Mouse (Mus musculus) liver, embryonic 12.5 days (tissue): Measurements from ENCODE around the gene Cdc42se2. TPM values are rescaled to one million over a fixed set of nuclear protein-coding genes. Genes with fewer than 3 reads are reported as not detected.

ENCODE experiments used
- ATAC-seq: fragments of 200-750 bp; cut with Nextera tagmentation; 2 replicates; pipeline ENCODE4 v1.8.0; 2017; ENCODE audit warnings: moderate number of reproducible peaks, mild to moderate bottlenecking, moderate library complexity
- H3K27ac ChIP-seq: fragments of 300-500 bp; sonication (generic); 2 replicates; pipeline ENCODE4 v1.5.1; 2016; ENCODE audit warnings: mild to moderate bottlenecking
- H3K27me3 ChIP-seq: fragments of 300-500 bp; sonication (generic); replicated peaks from 2 replicates; pipeline ENCODE4 v1.6.1; 2016; ENCODE audit warnings: mild to moderate bottlenecking, moderate library complexity
- H3K36me3 ChIP-seq: fragments of 300-500 bp; sonication (generic); 2 replicates; pipeline ENCODE4 v1.6.1; 2016; ENCODE audit warnings: mild to moderate bottlenecking, moderate library complexity
- H3K4me1 ChIP-seq: fragments of 300-500 bp; sonication (generic); 2 replicates; pipeline ENCODE4 v1.6.1; 2016
- H3K4me2 ChIP-seq: fragments of 300-500 bp; sonication (generic); 2 replicates; pipeline ENCODE4 v1.6.1; 2016; ENCODE audit warnings: mild to moderate bottlenecking, moderate library complexity
- H3K4me3 ChIP-seq: fragments of 300-500 bp; sonication (generic); 2 replicates; pipeline ENCODE4 v1.5.1; 2016; ENCODE audit warnings: mild to moderate bottlenecking, moderate library complexity
- H3K9ac ChIP-seq: fragments of 300-500 bp; sonication (generic); 2 replicates; pipeline ENCODE4 v1.6.1; 2016; ENCODE audit warnings: mild to moderate bottlenecking, moderate library complexity
- H3K9me3 ChIP-seq: fragments of 300-500 bp; sonication (generic); replicated peaks from 2 replicates; pipeline ENCODE4 v1.6.1; 2016; ENCODE audit warnings: mild to moderate bottlenecking, moderate library complexity
- WGBS: fragments of 180-500 bp; shearing (Covaris S2); methylation state at CpG from one replicate; pipeline ENCODE4 v1.1.7; 2016; ENCODE audit not compliant: insufficient replicate concordance; 5-methylcytosine and 5-hydroxymethylcytosine counted together
- polyA plus RNA-seq: library from polyadenylated mRNA; unstranded; fragments of >200 nt; fragmentation: Nextera tagmentation; extraction: Ambion mirVana; gene quantifications from 2 replicates; pipeline ENCODE4 v1.2.1, GENCODE M21; 2016

The Cdc42se2 gene
- polyA plus RNA-seq, 1 experiment from 2014 or later: 28.0 TPM

- H3K36me3 ChIP-seq: peaks cover 56% of the 10 kb centered on the region
- no peaks in the 10 kb centered on the region for H3K9me3 ChIP-seq
- no peaks in the 10 kb centered on the region for H3K27me3 ChIP-seq
- H3K9ac ChIP-seq: no peak overlapping the region
- WGBS: 87% methylated on average over 5 of the region's 5 CpGs
- no peak overlapping the region for H3K27ac ChIP-seq
- ATAC-seq: no peak
- H3K4me3 ChIP-seq: no peak overlapping the region
- no peak overlapping the region for H3K4me2 ChIP-seq
- no peaks in the 10 kb centered on the region for H3K4me1 ChIP-seq
Measured at GRCm38 (mm10) chr11:54697611-54698010, 89.9 kb downstream of the Cdc42se2 start.

GRCm38 (mm10) chr11:54695951-54696350 is 91.5 kb downstream of the Cdc42se2 start:
- peaks cover 67% of the 10 kb centered on the region for H3K36me3 ChIP-seq
- no peak for ATAC-seq
- H3K27ac ChIP-seq: no peak overlapping the region
- H3K27me3 ChIP-seq: no peaks in the 10 kb centered on the region
- WGBS: 62% methylated on average over 4 of the region's 4 CpGs
- no peak overlapping the region for H3K9ac ChIP-seq
- no peak overlapping the region for H3K4me3 ChIP-seq
- no peak overlapping the region for H3K4me2 ChIP-seq
- H3K4me1 ChIP-seq: no peaks in the 10 kb centered on the region
- no peaks in the 10 kb centered on the region for H3K9me3 ChIP-seq

GRCm38 (mm10) chr11:54694291-54694690 is 93.2 kb downstream of the Cdc42se2 start:
- Histone ChIP-seq H3K4me3 (no peak overlapping the region), H3K36me3 (peaks cover 79% of the 10 kb centered on the region)
- no peak for ATAC-seq

DNA sequence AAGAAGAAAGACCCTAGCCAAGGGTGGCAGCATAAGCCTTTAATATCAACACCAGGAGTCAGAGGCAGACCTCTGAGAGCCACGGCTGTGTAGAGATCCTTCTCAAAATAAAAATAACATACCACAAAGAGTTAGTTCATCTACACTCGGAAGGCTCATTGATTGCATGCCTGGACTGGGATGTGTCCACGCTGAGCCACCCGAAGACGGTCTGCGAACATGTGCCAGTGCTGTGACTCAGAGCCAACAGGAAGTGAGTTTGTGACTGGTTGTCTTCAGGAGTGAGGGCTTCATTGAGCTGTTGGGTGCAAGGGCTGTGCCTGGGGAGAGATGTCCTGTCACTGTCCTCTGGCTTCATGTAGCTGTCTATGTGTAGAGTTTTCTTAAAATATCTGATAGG is 93.8 kb downstream of the Cdc42se2 start:
- no peak overlapping the region for H3K4me2 ChIP-seq
- no peak overlapping the region for H3K4me3 ChIP-seq
- H3K27me3 ChIP-seq: no peaks in the 10 kb centered on the region
- no peaks in the 10 kb centered on the region for H3K9me3 ChIP-seq
- no peak overlapping the region for H3K9ac ChIP-seq
- 77% methylated on average over 6 of the region's 6 CpGs for WGBS
- no peak for ATAC-seq
- no peak overlapping the region for H3K27ac ChIP-seq
- H3K4me1 ChIP-seq: no peaks in the 10 kb centered on the region
- peaks cover 83% of the 10 kb centered on the region for H3K36me3 ChIP-seq

More at GRCm38 (mm10) chr11:54694291-54694690, 93.2 kb downstream of the Cdc42se2 start:
- 78% methylated on average over 8 of the region's 8 CpGs for WGBS
- Histone ChIP-seq H3K4me2 (no peak overlapping the region), H3K9ac (no peak overlapping the region), H3K4me1 (no peaks in the 10 kb centered on the region), H3K27ac (no peak overlapping the region), H3K27me3 (no peaks in the 10 kb centered on the region), H3K9me3 (no peaks in the 10 kb centered on the region)

GRCm38 (mm10) chr11:54691179-54691578 is 96.3 kb downstream of the Cdc42se2 start:
- H3K9ac ChIP-seq: no peak overlapping the region
- H3K27me3 ChIP-seq: no peaks in the 10 kb centered on the region
- 71% methylated on average over 4 of the region's 4 CpGs for WGBS
- no peak overlapping the region for H3K27ac ChIP-seq
- H3K9me3 ChIP-seq: no peaks in the 10 kb centered on the region
- no peaks in the 10 kb centered on the region for H3K4me1 ChIP-seq
- no peak overlapping the region for H3K4me2 ChIP-seq
- ATAC-seq: no peak
- peaks cover 77% of the 10 kb centered on the region for H3K36me3 ChIP-seq
- H3K4me3 ChIP-seq: no peak overlapping the region

GRCm38 (mm10) chr11:54690171-54690570 is 97.3 kb downstream of the Cdc42se2 start:
- 78% methylated on average over 4 of the region's 4 CpGs for WGBS
- Histone ChIP-seq H3K36me3 (peaks cover 77% of the 10 kb centered on the region), H3K27me3 (no peaks in the 10 kb centered on the region), H3K9ac (no peak overlapping the region), H3K27ac (no peak overlapping the region), H3K9me3 (no peaks in the 10 kb centered on the region), H3K4me3 (no peak overlapping the region), H3K4me1 (no peaks in the 10 kb centered on the region), H3K4me2 (no peak overlapping the region)
- no peak for ATAC-seq

- Histone ChIP-seq H3K9me3 (no peaks in the 10 kb centered on the region), H3K27me3 (no peaks in the 10 kb centered on the region), H3K27ac (no peak overlapping the region), H3K4me3 (no peak overlapping the region), H3K4me2 (no peak overlapping the region), H3K4me1 (no peaks in the 10 kb centered on the region), H3K9ac (no peak overlapping the region), H3K36me3 (peaks cover 74% of the 10 kb centered on the region)
- no peak for ATAC-seq
- WGBS: 76% methylated on average over 2 of the region's 2 CpGs
Measured at GRCm38 (mm10) chr11:54684831-54685230, 102.6 kb downstream of the Cdc42se2 start.

GRCm38 (mm10) chr11:54679141-54679540 is 108.3 kb downstream of the Cdc42se2 start:
- whole genome bisulfite sequencing: 79% methylated on average over 2 of the region's 2 CpGs
- Histone ChIP-seq H3K9me3 (no peaks in the 10 kb centered on the region), H3K4me3 (no peak overlapping the region), H3K9ac (no peak overlapping the region), H3K4me1 (no peaks in the 10 kb centered on the region), H3K27ac (no peak overlapping the region), H3K36me3 (peaks cover 72% of the 10 kb centered on the region), H3K27me3 (no peaks in the 10 kb centered on the region), H3K4me2 (no peak overlapping the region)
- no peak for ATAC-seq

GRCm38 (mm10) chr11:54675792-54676489 is 111.5 kb downstream of the Cdc42se2 start:
- no peak overlapping the region for H3K4me3 ChIP-seq
- H3K4me1 ChIP-seq: no peaks in the 10 kb centered on the region
- H3K9me3 ChIP-seq: no peaks in the 10 kb centered on the region
- H3K36me3 ChIP-seq: peaks cover 51% of the 10 kb centered on the region
- H3K27me3 ChIP-seq: no peaks in the 10 kb centered on the region
- H3K27ac ChIP-seq: no peak overlapping the region
- no peak overlapping the region for H3K4me2 ChIP-seq
- 88% methylated on average over 2 of the region's 2 CpGs for WGBS
- H3K9ac ChIP-seq: no peak overlapping the region
- ATAC-seq: no peak

DNA sequence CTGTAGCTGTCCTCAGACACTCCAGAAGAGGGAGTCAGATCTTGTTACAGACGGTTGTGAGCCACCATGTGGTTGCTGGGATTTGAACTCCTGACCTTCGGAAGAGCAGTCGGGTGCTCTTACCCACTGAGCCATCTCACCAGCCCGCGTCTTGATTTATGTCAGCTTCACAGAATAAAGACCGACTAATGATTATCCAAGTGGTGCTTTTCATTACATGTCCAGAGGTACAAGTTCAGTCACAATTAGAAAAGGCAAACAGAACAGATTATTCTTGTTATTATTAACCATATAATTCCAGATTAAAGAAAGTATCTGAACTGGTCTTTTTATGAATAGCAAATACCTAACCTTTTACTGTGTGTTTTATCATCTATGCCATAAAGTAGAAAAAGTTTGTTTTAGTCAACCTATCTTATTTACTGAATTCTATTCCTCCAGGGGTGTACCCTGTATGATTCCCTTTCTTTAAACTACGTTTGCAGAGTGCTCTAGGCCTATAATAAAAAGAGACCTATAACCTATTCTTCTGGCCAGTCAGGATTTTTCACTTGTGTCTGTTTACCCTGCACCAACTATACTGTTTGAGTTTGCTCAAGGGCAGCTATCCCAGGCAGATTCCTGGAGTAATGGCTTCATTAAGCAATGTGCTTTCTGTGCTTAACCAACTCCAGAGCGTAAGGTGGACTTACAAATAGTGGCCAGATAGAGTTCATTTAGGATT is 113.7 kb downstream of the Cdc42se2 start:
- no peak for ATAC-seq
- WGBS: 77% methylated on average over 8 of the region's 8 CpGs

More for the DNA sequence above, 113.7 kb downstream of the Cdc42se2 start:
- no peak overlapping the region for H3K27ac ChIP-seq
- peaks cover 45% of the 10 kb centered on the region for H3K36me3 ChIP-seq
- H3K4me2 ChIP-seq: no peak overlapping the region
- no peaks in the 10 kb centered on the region for H3K4me1 ChIP-seq
- no peak overlapping the region for H3K9ac ChIP-seq
- H3K27me3 ChIP-seq: no peaks in the 10 kb centered on the region
- H3K4me3 ChIP-seq: no peak overlapping the region
- no peaks in the 10 kb centered on the region for H3K9me3 ChIP-seq
